Mouse (Mus musculus) urinary bladder, postnatal 4 days (tissue): ENCODE results near the gene Mroh7.
A peak's percentile ranks its signal among the peaks of the same experiment; 100 is the strongest.
"Not testable (repeated sequence)": the region's sequence is repeated elsewhere in the genome, so short reads cannot be mapped to it uniquely, and the experiment has no call there.

Source experiments
- DNase-seq, 2 experiments: peaks; one replicate each; pipeline ENCODE4 v3.0.0; 2021 to 2022; ENCODE audit warnings: low spot score in 2 of 2

Mroh7 gene

GRCm38 (mm10) chr4:106730814-106731213, at the start of gene Mroh7:
Gene Mroh7, minus strand, starts transcription at chr4:106730925.
- no peak for DNase-seq

GRCm38 (mm10) chr4:106780045-106780444, 49.3 kb upstream of the Mroh7 start:
- DNase-seq, result no peak

GRCm38 (mm10) chr4:106778116-106778788, 47.5 kb upstream of the Mroh7 start:
- DNase-seq, result peak; percentile 88 to 94

GRCm38 (mm10) chr4:106776998-106777397, 46.3 kb upstream of the Mroh7 start:
- DNase-seq, result no peak

- DNase-seq, result not testable (repeated sequence)
Measured at GRCm38 (mm10) chr4:106775767-106776166, 45.0 kb upstream of the Mroh7 start.

GRCm38 (mm10) chr4:106772558-106772957, 41.8 kb upstream of the Mroh7 start:
- DNase-seq, result no peak

GRCm38 (mm10) chr4:106769306-106769705, 38.6 kb upstream of the Mroh7 start:
- DNase-seq, result no peak

GRCm38 (mm10) chr4:106764166-106764565, 33.4 kb upstream of the Mroh7 start:
- DNase-seq, result no peak

- DNase-seq, result no peak
Measured at GRCm38 (mm10) chr4:106751726-106752125, 21.0 kb upstream of the Mroh7 start.

- DNase-seq, result peak; percentile 55 to 71
Measured at GRCm38 (mm10) chr4:106749699-106750098, 19.0 kb upstream of the Mroh7 start.

- DNase-seq, result no peak
Measured at GRCm38 (mm10) chr4:106747001-106747580, 16.4 kb upstream of the Mroh7 start.

- no peak for DNase-seq
Measured at GRCm38 (mm10) chr4:106745862-106746261, 15.1 kb upstream of the Mroh7 start.

- no peak for DNase-seq
Measured at GRCm38 (mm10) chr4:106737904-106738303, 7.2 kb upstream of the Mroh7 start.

- DNase-seq, result not testable (repeated sequence)
Measured at GRCm38 (mm10) chr4:106736884-106737283, 6.2 kb upstream of the Mroh7 start.

- DNase-seq, result no peak
Measured at GRCm38 (mm10) chr4:106733636-106734035, 2.9 kb upstream of the Mroh7 start, which contains the start of gene Fam151a. Gene Fam151a, plus strand, starts transcription at chr4:106733889.

GRCm38 (mm10) chr4:106720631-106721030, 10.1 kb downstream of the Mroh7 start:
- no peak for DNase-seq

- DNase-seq, result no peak
Measured at GRCm38 (mm10) chr4:106713622-106714021, 17.1 kb downstream of the Mroh7 start.

GRCm38 (mm10) chr4:106708408-106708807, 22.3 kb downstream of the Mroh7 start:
- peak; percentile 62 to 85 for DNase-seq

- no peak for DNase-seq
Measured at GRCm38 (mm10) chr4:106707957-106708356, 22.8 kb downstream of the Mroh7 start.

- DNase-seq, result no peak
Measured at GRCm38 (mm10) chr4:106705096-106705665, 25.5 kb downstream of the Mroh7 start.

- no peak for DNase-seq
Measured at GRCm38 (mm10) chr4:106704416-106704815, 26.3 kb downstream of the Mroh7 start.

GRCm38 (mm10) chr4:106703956-106704355, 26.8 kb downstream of the Mroh7 start:
- DNase-seq, result no peak

- no peak for DNase-seq
Measured at GRCm38 (mm10) chr4:106700798-106701197, 29.9 kb downstream of the Mroh7 start.
